Mouse (Mus musculus) heart, postnatal 0 days (tissue): ENCODE measurements around the gene H2-Ob. TPM values are rescaled to one million over a fixed set of nuclear protein-coding genes. Genes with fewer than 3 reads are reported as not detected.

ENCODE experiments used
- ATAC-seq: fragments of 200-750 bp; cut with Nextera tagmentation; 2 replicates; pipeline ENCODE4 v1.8.0; 2017; ENCODE audit warnings: low read depth, moderate number of reproducible peaks, moderate library complexity; ENCODE audit not compliant: insufficient read depth
- DNase-seq: peaks from one replicate; pipeline ENCODE4 v3.0.0-alpha.2; 2016; ENCODE audit warnings: low spot score
- H3K27ac ChIP-seq: fragments of 300-500 bp; sonication (generic); 2 replicates; pipeline ENCODE4 v1.5.1; 2014; ENCODE audit warnings: low read depth, mild to moderate bottlenecking
- H3K27me3 ChIP-seq: fragments of 300-500 bp; sonication (generic); 2 replicates; pipeline ENCODE4 v1.6.1; 2014; ENCODE audit warnings: low read length, mixed read lengths; ENCODE audit not compliant: control insufficient read depth, insufficient read depth
- H3K36me3 ChIP-seq: fragments of 300-500 bp; sonication (generic); replicated peaks from 2 replicates; pipeline ENCODE4 v1.6.1; 2014; ENCODE audit warnings: low read length, mixed read lengths; ENCODE audit not compliant: control insufficient read depth, insufficient read depth
- H3K4me1 ChIP-seq: fragments of 300-500 bp; sonication (generic); 2 replicates; pipeline ENCODE4 v1.6.1; 2014; ENCODE audit warnings: antibody characterized with exemption; ENCODE audit not compliant: control insufficient read depth, insufficient read depth
- H3K4me2 ChIP-seq: fragments of 300-500 bp; sonication (generic); 2 replicates; pipeline ENCODE4 v1.6.1; 2014; ENCODE audit warnings: low read depth, mild to moderate bottlenecking, low read length, moderate library complexity
- H3K4me3 ChIP-seq: fragments of 300-500 bp; sonication (generic); 2 replicates; pipeline ENCODE4 v1.5.1; 2014; ENCODE audit warnings: low read depth, low read length
- H3K9ac ChIP-seq: fragments of 300-500 bp; sonication (generic); replicated peaks from 2 replicates; pipeline ENCODE4 v1.6.1; 2014; ENCODE audit warnings: low read depth, low read length, mixed read lengths
- H3K9me3 ChIP-seq: fragments of 300-500 bp; sonication (generic); replicated peaks from 2 replicates; pipeline ENCODE4 v1.6.1; 2016; ENCODE audit warnings: low read length; ENCODE audit not compliant: control insufficient read depth
- CTCF ChIP-seq: IDR thresholded peaks from 2 replicates; pipeline ENCODE4 v1.5.1; 2016; ENCODE audit warnings: antibody characterized with exemption, control low read depth, low read depth
- EP300 ChIP-seq: IDR thresholded peaks from 2 replicates; pipeline ENCODE4 v1.6.1; 2016; ENCODE audit warnings: antibody characterized with exemption, low read depth
- WGBS: fragments of 180-500 bp; shearing (Covaris S2); extraction: QIAGEN DNeasy Blood & Tissue Kit; methylation state at CpG from one replicate; pipeline ENCODE4 v1.1.7; 2014; 5-methylcytosine and 5-hydroxymethylcytosine counted together
- polyA plus RNA-seq: library from polyadenylated mRNA; unstranded; fragments of >200 nt; fragmentation: Nextera tagmentation; extraction: Ambion mirVana; gene quantifications from 2 replicates; pipeline ENCODE4 v1.2.1, GENCODE M21; 2015
- total RNA-seq: library from RNA; depleted of rRNA; stranded (reverse); fragments of >200 nt; gene quantifications from 2 replicates; pipeline ENCODE4 v1.2.3, GENCODE M21; 2014; ENCODE audit warnings: low replicate concordance

The H2-Ob gene
- total and polyA plus RNA-seq, 2 experiments from 2014 or later = 0.08 TPM; not detected in 1

- TF ChIP-seq CTCF (no peak), EP300 (no peak)
- Histone ChIP-seq H3K9ac (no peak within 1 kb of the TSS), H3K4me1 (no peaks in the 10 kb centered on the region), H3K4me3 (no peak within 1 kb of the TSS), H3K27ac (no peak within 1 kb of the TSS), H3K4me2 (no peak within 1 kb of the TSS), H3K36me3 (no peaks in the 10 kb centered on the region), H3K9me3 (no peaks in the 10 kb centered on the region), H3K27me3 (peaks cover 14% of the 10 kb centered on the region)
- ATAC-seq = no peak
- DNase-seq = peak; percentile 50
- WGBS = 59% methylated on average over 11 of the region's 11 CpGs
These were observed 19.1 kb downstream of the H2-Ob start, which contains the start of gene H2-Ab1 for GRCm38 (mm10) chr17:34257594-34258375. H2-Ab1 (plus strand) TSS chr17:34257689.

- H3K36me3 ChIP-seq = no peaks in the 10 kb centered on the region
- no peak overlapping the region for H3K4me2 ChIP-seq
- no peaks in the 10 kb centered on the region for H3K4me1 ChIP-seq
- no peak overlapping the region for H3K4me3 ChIP-seq
- TF ChIP-seq CTCF = no peak
- TF ChIP-seq EP300 = no peak
- H3K9ac ChIP-seq = no peak overlapping the region
- H3K27me3 ChIP-seq = peaks cover 20% of the 10 kb centered on the region
- WGBS = 56% methylated on average over 5 of the region's 5 CpGs
- no peak overlapping the region for H3K27ac ChIP-seq
- ATAC-seq (no peak), DNase-seq (no peak)
- H3K9me3 ChIP-seq = no peaks in the 10 kb centered on the region
These were observed 21.8 kb downstream of the H2-Ob start for GRCm38 (mm10) chr17:34260551-34260950.

- 23% methylated on average over 4 of the region's 4 CpGs for WGBS
- TF ChIP-seq EP300 (no peak), CTCF (no peak)
- Histone ChIP-seq H3K27ac (no peak overlapping the region), H3K9me3 (no peaks in the 10 kb centered on the region), H3K4me1 (no peaks in the 10 kb centered on the region), H3K27me3 (peaks cover 20% of the 10 kb centered on the region), H3K4me2 (no peak overlapping the region), H3K9ac (no peak overlapping the region), H3K36me3 (no peaks in the 10 kb centered on the region), H3K4me3 (no peak overlapping the region)
- peak; percentile 45 for ATAC-seq
- DNase-seq = peak; percentile 80
These were observed 22.8 kb downstream of the H2-Ob start for GRCm38 (mm10) chr17:34261502-34261901.

- no peaks in the 10 kb centered on the region for H3K9me3 ChIP-seq
- TF ChIP-seq EP300 = no peak
- TF ChIP-seq CTCF = no peak
- peak; percentile 71 for DNase-seq
- H3K9ac ChIP-seq = no peak overlapping the region
- H3K4me1 ChIP-seq = no peaks in the 10 kb centered on the region
- H3K36me3 ChIP-seq = no peaks in the 10 kb centered on the region
- peak; percentile 86 for ATAC-seq
- peak overlapping the region; percentile 52 for H3K4me3 ChIP-seq
- H3K4me2 ChIP-seq = peak overlapping the region; percentile 85
- WGBS = 0% methylated on average over 8 of the region's 8 CpGs
- no peak overlapping the region for H3K27ac ChIP-seq
- peaks cover 20% of the 10 kb centered on the region for H3K27me3 ChIP-seq
These were observed 24.4 kb downstream of the H2-Ob start for GRCm38 (mm10) chr17:34263068-34263467.

GRCm38 (mm10) chr17:34263811-34264371, 25.2 kb downstream of the H2-Ob start:
- no peak overlapping the region for H3K9ac ChIP-seq
- H3K4me1 ChIP-seq = no peaks in the 10 kb centered on the region
- no peaks in the 10 kb centered on the region for H3K36me3 ChIP-seq
- no peaks in the 10 kb centered on the region for H3K9me3 ChIP-seq
- H3K4me2 ChIP-seq = peak overlapping the region; percentile 85
- 9% methylated on average over 14 of the region's 14 CpGs for WGBS
- no peak overlapping the region for H3K27ac ChIP-seq
- H3K4me3 ChIP-seq = peak overlapping the region; percentile 52
- ATAC-seq (no peak), DNase-seq (no peak)
- H3K27me3 ChIP-seq = peaks cover 12% of the 10 kb centered on the region
- TF ChIP-seq EP300 (no peak), CTCF (peak; percentile 20; the same call in 1 of the 2 replicates)
